Mouse (Mus musculus): ENCODE results near the gene Gm14393.
"Not testable (repeated sequence)": the region's sequence is repeated elsewhere in the genome, so short reads cannot be mapped to it uniquely, and the experiment has no call there.

The Gm14393 gene

DNA sequence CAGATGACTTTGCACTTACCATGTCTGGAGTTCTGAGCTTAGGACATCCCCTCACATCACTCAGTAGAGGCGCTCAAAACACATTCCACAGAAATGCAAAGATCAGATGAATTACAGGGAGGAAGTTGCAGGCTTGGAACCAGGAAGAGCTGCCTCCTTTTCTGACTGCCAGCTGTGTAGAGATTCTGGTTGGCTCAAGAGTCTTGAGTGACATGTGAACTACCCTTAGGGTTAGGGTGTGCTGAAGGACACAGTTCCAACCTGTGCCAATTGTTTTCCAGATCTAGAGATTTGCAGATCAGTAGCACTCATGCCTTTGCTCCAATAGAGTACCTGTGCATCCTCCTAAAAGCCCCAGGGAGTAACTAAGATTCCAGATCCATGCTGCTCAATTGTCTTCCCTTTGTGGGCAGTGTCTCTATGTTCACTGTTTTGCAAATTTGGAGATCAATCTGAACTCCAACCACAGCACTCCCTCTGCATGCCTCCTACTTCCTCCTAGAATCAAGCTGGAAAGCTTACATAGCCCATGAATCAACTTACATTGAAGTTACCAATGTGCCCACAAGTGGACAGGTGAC, at the start of gene Gm14393:
TSS of gene Gm14393 (minus strand) at position 101 of the 581 bp plus-strand sequence.
- not testable (repeated sequence) for DNase-seq

- not testable (repeated sequence) for DNase-seq
Observed at GRCm38 (mm10) chr2:175044268-175044667, 23.3 kb downstream of the Gm14393 start.

Data from right cerebral cortex, postnatal 14 days (tissue).